Mouse (Mus musculus) R1 (cell line): ENCODE results near the gene Tex13b.
"Not testable (repeated sequence)": the region's sequence is repeated elsewhere in the genome, so short reads cannot be mapped to it uniquely, and the experiment has no call there.

ENCODE experiments used
- DNase-seq: peaks from one replicate; pipeline ENCODE4 v3.0.0-alpha.2; 2018; ENCODE audit warnings: low read depth, low spot score

Tex13b gene

GRCm38 (mm10) chrX:140813312-140814006 is at the start of gene Tex13b:
TSS of gene Tex13b (minus strand) at chrX:140813433.
- peak; percentile 54 for DNase-seq

GRCm38 (mm10) chrX:140862760-140863159 is 49.5 kb upstream of the Tex13b start:
- no peak for DNase-seq

- DNase-seq: peak; percentile 34
Measured at GRCm38 (mm10) chrX:140857445-140857844, 44.2 kb upstream of the Tex13b start.

- not testable (repeated sequence) for DNase-seq
Measured at GRCm38 (mm10) chrX:140857040-140857439, 43.8 kb upstream of the Tex13b start.

- DNase-seq: no peak
Measured at GRCm38 (mm10) chrX:140854561-140854960, 41.3 kb upstream of the Tex13b start.

- peak; percentile 13 for DNase-seq
Measured at GRCm38 (mm10) chrX:140845401-140845800, 32.2 kb upstream of the Tex13b start.

GRCm38 (mm10) chrX:140839887-140840286 is 26.7 kb upstream of the Tex13b start:
- no peak for DNase-seq

- no peak for DNase-seq
Measured at GRCm38 (mm10) chrX:140838077-140838476, 24.8 kb upstream of the Tex13b start.

- no peak for DNase-seq
Measured at GRCm38 (mm10) chrX:140831706-140832105, 18.5 kb upstream of the Tex13b start.

GRCm38 (mm10) chrX:140822295-140822694 is 9.1 kb upstream of the Tex13b start:
- DNase-seq: no peak

- no peak for DNase-seq
Measured at GRCm38 (mm10) chrX:140805340-140805739, 7.9 kb downstream of the Tex13b start.

GRCm38 (mm10) chrX:140769794-140770193 is 43.4 kb downstream of the Tex13b start:
- DNase-seq: no peak
